Mouse (Mus musculus): Measurements from ENCODE around the gene Mael.

The Mael gene

GRCm38 (mm10) chr1:166154162-166155112 is 84.1 kb downstream of the Mael start:
- peak; percentile 76 to 80 for DNase-seq (ENCODE audit: low read depth in 2 of 2, low spot score in 2 of 2)

- DNase-seq (ENCODE audit: low read depth in 2 of 2, low spot score in 2 of 2): peak; percentile 79 to 87
Measured at GRCm38 (mm10) chr1:166153351-166154120, 85.0 kb downstream of the Mael start.

- no peak for DNase-seq (ENCODE audit: low read depth in 2 of 2, low spot score in 2 of 2)
Measured at GRCm38 (mm10) chr1:166152034-166152433, 86.5 kb downstream of the Mael start.

DNA sequence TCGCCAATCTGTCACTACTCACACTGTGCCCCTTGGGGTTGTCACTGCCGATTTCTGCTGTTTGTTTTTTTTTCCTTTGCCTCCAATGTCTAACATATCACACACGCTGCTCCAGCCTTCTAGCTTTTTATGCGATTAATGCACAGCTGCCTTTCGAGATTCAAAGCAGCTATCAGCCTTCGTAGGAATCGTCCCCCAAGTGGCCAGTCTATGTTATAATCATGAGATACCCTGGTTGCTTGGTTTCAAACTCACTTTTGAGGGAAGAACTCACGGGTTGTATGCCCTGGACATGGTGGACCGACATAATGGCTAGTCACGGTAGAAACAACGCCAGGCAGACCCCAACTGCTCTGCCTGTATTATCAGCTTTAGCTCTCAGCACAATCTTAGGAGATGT is 87.2 kb downstream of the Mael start:
- DNase-seq (ENCODE audit: low read depth in 2 of 2, low spot score in 2 of 2): no peak
